Mouse (Mus musculus) liver, adult 2 months (tissue): ENCODE data around the gene Gm17949.

Experiments
- CTCF ChIP-seq: fragments of 200-500 bp; IDR thresholded peaks from 2 replicates; pipeline ENCODE4 v1.5.1; 2011; ENCODE audit warnings: low read depth, low read length, control low read depth
- POLR2A ChIP-seq: fragments of 200-500 bp; IDR thresholded peaks from 2 replicates; pipeline ENCODE4 v1.6.1; 2011; ENCODE audit warnings: low read length, control low read depth; ENCODE audit not compliant: insufficient read depth; ENCODE audit errors: extremely low read depth

DNA sequence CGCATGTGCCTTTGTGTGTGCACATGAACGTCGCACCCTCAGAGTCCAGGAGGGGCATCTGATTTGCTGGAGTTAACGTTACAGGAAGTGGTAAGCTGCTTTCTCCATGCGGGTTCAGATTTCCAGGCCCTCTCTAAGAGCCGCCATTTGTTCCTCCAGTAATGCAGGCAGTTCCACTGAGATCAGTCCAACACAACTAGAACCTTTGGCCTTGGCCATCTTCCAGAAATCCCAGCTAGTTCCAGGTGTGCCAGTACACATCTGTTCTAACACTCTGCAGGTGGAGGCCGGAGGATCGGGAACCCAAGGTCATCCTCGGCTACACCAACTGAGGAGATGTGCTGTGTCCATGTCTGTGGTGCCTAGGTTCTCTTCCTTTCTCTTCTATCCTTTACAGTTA is 26.4 kb upstream of the Gm17949 start:
- TF ChIP-seq CTCF (no peak), POLR2A (no peak)
